Mouse (Mus musculus) hindbrain, embryonic 16.5 days (tissue): ENCODE data around the gene Gm43552. TPM values are rescaled to one million over a fixed set of nuclear protein-coding genes. Genes with fewer than 3 reads are reported as not detected.

Experiments used
- polyA plus RNA-seq: library from polyadenylated mRNA; unstranded; fragments of >200 nt; fragmentation: Nextera tagmentation; extraction: Ambion mirVana; gene quantifications from 2 replicates; pipeline ENCODE4 v1.2.1, GENCODE M21; 2015

The Gm43552 gene
- polyA plus RNA-seq, 1 experiment from 2014 or later, result not detected

Other genes with a start within 250 kb of the Gm43552 start
- 31.8 and 32.3 TPM in 2 replicates for gene Rfc1, start 157.2 kb downstream of the Gm43552 start, polyA plus RNA-seq
- 0.12 and 0.15 TPM in 2 replicates for gene Klb, start 144.5 kb downstream of the Gm43552 start, polyA plus RNA-seq
- 509 and 535 TPM in 2 replicates for gene Rpl9, start 101.4 kb downstream of the Gm43552 start, polyA plus RNA-seq
- gene Lias, start 101.3 kb downstream of the Gm43552 start, polyA plus RNA-seq, result 60.8 and 65.8 TPM in 2 replicates
- gene Ugdh, start 56.9 kb downstream of the Gm43552 start, polyA plus RNA-seq, result 43.5 and 44.8 TPM in 2 replicates
- gene Smim14, start 44.4 kb upstream of the Gm43552 start, polyA plus RNA-seq, result 197 and 207 TPM in 2 replicates
- 183 and 199 TPM in 2 replicates for gene Ube2k, start 44.4 kb upstream of the Gm43552 start, polyA plus RNA-seq
- gene Pds5a, start 205.4 kb upstream of the Gm43552 start, polyA plus RNA-seq, result 27.7 and 35.0 TPM in 2 replicates